Mouse (Mus musculus): Measurements from ENCODE around the gene Notch3.
"Not testable (repeated sequence)": the region's sequence is repeated elsewhere in the genome, so short reads cannot be mapped to it uniquely, and the experiment has no call there.

The Notch3 gene

GRCm38 (mm10) chr17:32166687-32167086, at the start of gene Notch3:
Notch3 (minus strand) TSS chr17:32166852.
- peak; percentile 37 to 60 for DNase-seq (ENCODE audit: low spot score in 2 of 2)

GRCm38 (mm10) chr17:32215587-32215986, 48.9 kb upstream of the Notch3 start:
- DNase-seq (ENCODE audit: low spot score in 2 of 2) = not testable (repeated sequence)

GRCm38 (mm10) chr17:32211554-32211953, 44.9 kb upstream of the Notch3 start:
- DNase-seq (ENCODE audit: low spot score in 2 of 2) = not testable (repeated sequence)

- DNase-seq (ENCODE audit: low spot score in 2 of 2) = peak; percentile 61 to 71
Observed at GRCm38 (mm10) chr17:32209752-32210151, 43.1 kb upstream of the Notch3 start.

GRCm38 (mm10) chr17:32209144-32209543, 42.5 kb upstream of the Notch3 start:
- no peak for DNase-seq (ENCODE audit: low spot score in 2 of 2)

GRCm38 (mm10) chr17:32207586-32208245, 41.1 kb upstream of the Notch3 start:
- DNase-seq (ENCODE audit: low spot score in 2 of 2) = no peak

GRCm38 (mm10) chr17:32205345-32205744, 38.7 kb upstream of the Notch3 start:
- no peak for DNase-seq (ENCODE audit: low spot score in 2 of 2)

GRCm38 (mm10) chr17:32202972-32203371, 36.3 kb upstream of the Notch3 start:
- DNase-seq (ENCODE audit: low spot score in 2 of 2) = no peak

- no peak for DNase-seq (ENCODE audit: low spot score in 2 of 2)
Observed at GRCm38 (mm10) chr17:32201086-32201485, 34.4 kb upstream of the Notch3 start.

- DNase-seq (ENCODE audit: low spot score in 2 of 2) = no peak
Observed at GRCm38 (mm10) chr17:32199796-32200195, 33.1 kb upstream of the Notch3 start.

- peak in 1 of 2 experiments; percentile 26 for DNase-seq (ENCODE audit: low spot score in 2 of 2)
Observed at GRCm38 (mm10) chr17:32197156-32197555, 30.5 kb upstream of the Notch3 start.

- no peak for DNase-seq (ENCODE audit: low spot score in 2 of 2)
Observed at GRCm38 (mm10) chr17:32195725-32196124, 29.1 kb upstream of the Notch3 start.

- DNase-seq (ENCODE audit: low spot score in 2 of 2) = no peak
Observed at GRCm38 (mm10) chr17:32193010-32193409, 26.4 kb upstream of the Notch3 start.

- no peak for DNase-seq (ENCODE audit: low spot score in 2 of 2)
Observed at GRCm38 (mm10) chr17:32189850-32190249, 23.2 kb upstream of the Notch3 start.

- no peak for DNase-seq (ENCODE audit: low spot score in 2 of 2)
Observed at GRCm38 (mm10) chr17:32188863-32189636, 22.4 kb upstream of the Notch3 start, which contains the start of gene Ephx3. Ephx3 (minus strand) TSS chr17:32189549.

- DNase-seq (ENCODE audit: low spot score in 2 of 2) = no peak
Observed at GRCm38 (mm10) chr17:32183017-32183416, 16.4 kb upstream of the Notch3 start.

- DNase-seq (ENCODE audit: low spot score in 2 of 2) = peak in 1 of 2 experiments; percentile 37
Observed at GRCm38 (mm10) chr17:32179621-32180491, 13.2 kb upstream of the Notch3 start.

GRCm38 (mm10) chr17:32176919-32177318, 10.3 kb upstream of the Notch3 start:
- DNase-seq (ENCODE audit: low spot score in 2 of 2) = no peak

- DNase-seq (ENCODE audit: low spot score in 2 of 2) = no peak
Observed at GRCm38 (mm10) chr17:32173166-32173565, 6.5 kb upstream of the Notch3 start.

- no peak for DNase-seq (ENCODE audit: low spot score in 2 of 2)
Observed at GRCm38 (mm10) chr17:32172485-32172884, 5.8 kb upstream of the Notch3 start.

- DNase-seq (ENCODE audit: low spot score in 2 of 2) = no peak
Observed at GRCm38 (mm10) chr17:32169518-32170225, 3.0 kb upstream of the Notch3 start.
